Mouse (Mus musculus): ENCODE results near the gene Copz2.

GRCm38 (mm10) chr11:96873601-96874140 lies 24.0 kb downstream of the Copz2 start:
- TF ChIP-seq CTCF (conservative IDR thresholded peaks at IDR 0.05; ENCODE audit: low read length) (no peak), POU5F1 (IDR thresholded peaks at IDR 0.05; ENCODE audit: borderline replicate concordance, low read length) (no peak), NANOG (IDR thresholded peaks at IDR 0.05; ENCODE audit: borderline replicate concordance, low read length) (no peak)

Data from E14TG2a.4 (cell line).